Mouse (Mus musculus) forelimb bud, embryonic 11.5 days (tissue): ENCODE results near the gene Gsk3b.
"Not testable (repeated sequence)": the region's sequence is repeated elsewhere in the genome, so short reads cannot be mapped to it uniquely, and the experiment has no call there.

Experiments
- DNase-seq: peaks from one replicate; pipeline ENCODE4 v3.0.0-alpha.2; 2012; ENCODE audit warnings: low read depth, low spot score

Gene Gsk3b

DNA sequence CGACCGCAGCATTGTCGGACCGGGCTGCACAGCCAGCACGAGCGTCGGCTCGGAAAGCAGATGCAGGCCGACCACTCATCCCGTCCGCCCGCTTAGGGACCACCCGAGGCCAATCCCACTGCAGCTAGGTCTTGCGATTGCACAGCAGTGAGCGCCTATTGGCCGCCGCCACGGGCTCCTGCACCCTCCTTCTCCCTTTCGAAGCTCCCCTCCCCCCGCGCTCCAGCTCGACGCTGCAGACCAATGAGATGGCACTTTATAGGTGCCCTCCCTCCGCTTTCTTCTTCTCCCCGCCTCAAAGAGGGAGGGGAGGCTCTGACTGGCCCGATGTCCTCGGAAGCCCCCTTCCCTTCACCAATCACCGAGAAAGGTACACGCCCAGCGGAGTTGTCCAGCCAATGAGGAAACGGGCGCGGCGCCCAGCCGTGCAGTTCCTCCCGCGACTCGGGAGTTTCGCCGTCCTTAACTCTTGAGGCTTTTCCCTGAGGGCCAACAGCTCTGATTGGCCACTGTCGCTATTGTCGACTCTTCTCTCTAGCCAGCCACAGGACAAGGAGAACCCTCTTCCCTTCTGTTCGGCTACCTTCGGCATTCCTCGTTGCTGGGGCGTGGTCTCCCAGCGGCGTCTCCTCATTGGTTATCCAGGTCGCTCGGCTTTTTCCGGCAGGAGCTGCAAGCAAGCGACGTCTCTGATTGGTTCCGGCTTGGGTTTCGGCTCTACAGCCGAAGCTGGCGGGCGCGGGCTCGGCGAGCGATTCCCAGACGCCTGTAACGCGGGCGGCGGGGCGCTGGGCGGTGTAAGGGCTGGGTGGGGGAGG lies at the start of gene Gsk3b:
TSS of gene Gsk3b (plus strand) at position 373 of the 818 bp plus-strand sequence.
- DNase-seq, result peak; percentile 99

- no peak for DNase-seq
Measured at GRCm38 (mm10) chr16:38042160-38042559, 46.6 kb upstream of the Gsk3b start.

DNA sequence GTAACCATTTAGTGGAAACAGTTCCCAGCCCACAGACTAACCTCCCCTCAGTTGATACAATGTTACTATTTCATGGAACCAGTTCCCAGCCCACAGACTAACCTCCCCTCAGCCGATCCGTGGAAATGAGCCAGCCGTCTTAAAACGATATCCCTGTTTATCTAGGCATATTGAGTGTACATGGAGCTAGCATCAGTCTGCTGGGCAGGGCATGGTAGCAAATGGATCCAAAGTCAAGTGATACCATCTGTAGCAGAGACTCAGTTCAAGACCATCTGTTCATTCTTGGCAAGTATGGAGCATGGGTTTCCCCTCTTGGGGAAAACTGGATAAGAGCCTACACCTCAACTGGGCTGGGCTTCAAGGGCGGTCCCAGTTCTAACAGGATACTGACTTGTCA lies 44.2 kb upstream of the Gsk3b start:
- no peak for DNase-seq

GRCm38 (mm10) chr16:38047781-38048558 lies 40.8 kb upstream of the Gsk3b start:
- no peak for DNase-seq

- DNase-seq, result no peak
Measured at GRCm38 (mm10) chr16:38057898-38058297, 30.9 kb upstream of the Gsk3b start.

GRCm38 (mm10) chr16:38058836-38059235 lies 30.0 kb upstream of the Gsk3b start:
- no peak for DNase-seq

DNA sequence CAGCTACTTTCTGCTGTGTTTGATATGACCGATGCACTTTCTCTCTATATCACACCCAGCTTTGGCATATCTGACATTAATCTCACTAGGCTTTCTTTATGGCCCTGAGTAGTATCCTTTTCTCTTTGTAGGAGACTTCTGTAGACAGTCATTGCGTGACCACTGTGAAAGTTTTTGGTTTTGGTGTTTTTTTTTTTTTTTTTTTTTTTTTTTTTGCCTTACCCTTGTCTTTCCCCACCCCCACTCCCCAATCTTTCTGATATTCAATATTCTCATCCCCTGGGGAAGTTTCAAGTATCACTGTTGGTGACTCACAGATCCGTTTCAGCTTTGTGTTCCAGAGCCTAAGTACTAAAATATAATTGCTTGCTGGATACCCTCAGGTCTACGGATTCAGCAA lies 29.2 kb upstream of the Gsk3b start:
- DNase-seq, result no peak

- not testable (repeated sequence) for DNase-seq
Measured at GRCm38 (mm10) chr16:38073859-38074631, 14.8 kb upstream of the Gsk3b start.

GRCm38 (mm10) chr16:38080201-38080600 lies 8.6 kb upstream of the Gsk3b start:
- no peak for DNase-seq

DNA sequence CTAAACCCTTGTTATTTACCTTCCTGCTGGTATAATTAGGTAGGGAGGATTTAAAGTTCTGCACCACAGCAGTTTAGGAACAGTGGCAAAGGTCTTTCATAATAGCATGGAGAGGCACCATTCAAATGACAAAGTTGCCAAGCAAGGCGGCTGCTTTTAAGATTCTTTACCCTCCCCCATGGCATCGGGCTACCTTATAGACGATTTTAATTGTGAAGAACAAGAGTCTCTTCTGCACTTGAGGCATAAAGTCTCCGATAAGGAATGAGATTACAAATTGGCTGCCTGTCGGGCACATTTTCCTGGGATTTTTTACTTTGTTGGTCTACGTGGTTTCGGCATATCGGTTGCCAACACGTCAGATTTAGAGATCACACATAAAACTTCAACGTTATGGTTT lies 1.6 kb upstream of the Gsk3b start:
- DNase-seq, result no peak

DNA sequence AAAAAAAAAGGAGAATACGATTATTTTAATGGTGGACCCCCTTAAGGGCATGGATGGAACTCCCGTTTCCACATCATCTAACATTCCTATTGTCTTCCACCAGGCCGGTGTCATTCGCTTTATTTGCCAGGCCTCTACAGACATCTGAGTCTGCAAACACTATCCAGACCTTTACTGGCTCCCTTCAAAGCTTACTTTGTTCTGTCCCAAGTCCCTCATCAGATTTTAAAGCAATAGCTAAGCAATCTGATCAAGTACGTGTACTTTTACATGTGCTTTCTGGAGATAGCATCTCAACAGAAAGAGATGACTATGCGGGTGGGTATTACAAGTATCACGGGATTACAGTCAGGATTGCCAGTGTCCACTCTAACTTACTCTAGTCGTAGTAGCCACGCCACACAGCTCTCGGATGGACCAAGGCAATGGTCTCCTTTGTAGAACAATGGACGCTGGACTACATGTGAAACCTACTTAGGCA lies 1.1 kb upstream of the Gsk3b start:
- no peak for DNase-seq

DNA sequence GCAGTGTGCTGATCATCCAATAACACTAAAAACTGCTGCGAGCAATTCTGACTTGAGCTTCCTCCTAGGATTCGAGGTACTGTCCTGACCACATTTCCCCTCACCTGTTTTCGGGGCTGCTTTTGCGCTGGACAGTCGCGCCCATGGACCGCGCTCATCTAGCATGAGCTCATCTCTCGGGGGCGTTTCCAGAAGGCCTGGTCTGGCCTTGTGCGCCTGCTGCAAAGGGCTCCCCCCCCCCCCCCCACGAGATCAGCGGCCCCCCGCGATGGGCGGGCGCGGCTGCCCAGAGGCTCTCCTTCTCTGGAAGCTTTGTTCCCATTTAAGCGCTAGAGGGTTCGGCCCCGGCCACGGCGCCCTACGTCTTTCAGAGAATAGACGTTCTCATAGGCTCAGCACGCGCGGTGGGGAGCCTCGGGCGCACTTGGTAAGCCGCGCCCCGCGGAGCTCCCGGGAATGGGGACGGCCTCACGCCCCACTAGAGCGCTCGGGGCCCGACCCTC lies 624 bp upstream of the Gsk3b start:
- DNase-seq, result no peak

DNA sequence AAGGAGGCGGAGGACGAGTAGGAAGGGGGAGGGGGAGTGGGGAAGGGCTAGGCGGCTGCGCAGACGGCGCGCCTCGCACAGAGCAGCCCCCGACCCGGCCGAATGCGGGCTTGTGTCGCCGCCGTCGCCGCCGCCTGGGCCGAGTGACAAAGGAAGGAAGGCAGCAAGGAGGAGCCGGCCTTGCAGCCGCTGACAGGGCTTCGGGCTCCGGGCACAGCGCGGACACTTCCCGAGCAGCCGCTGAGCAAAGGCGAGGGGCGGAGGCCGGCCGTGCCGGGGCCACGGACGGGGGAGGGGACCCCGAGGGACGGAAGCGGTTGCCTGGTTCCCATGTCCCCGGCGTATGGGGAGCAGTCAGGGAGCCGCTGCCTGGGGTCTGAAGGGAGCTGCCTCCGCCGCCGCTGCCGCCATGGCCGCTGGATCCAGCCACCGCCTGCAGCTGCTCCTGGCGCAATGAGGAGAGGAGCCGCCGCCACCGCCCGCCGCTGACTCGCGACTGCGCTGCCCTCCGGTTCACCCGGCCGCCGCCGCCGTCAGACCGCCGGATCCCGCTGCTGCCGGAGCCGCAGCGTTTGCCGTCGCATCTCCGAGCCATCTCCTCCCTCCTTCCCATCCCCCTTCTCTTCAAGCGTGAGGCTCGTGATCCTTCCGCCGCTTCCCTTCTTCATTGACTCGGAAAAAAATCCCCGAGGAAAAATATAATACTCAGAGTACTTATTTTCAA lies 808 bp downstream of the Gsk3b start:
- peak; percentile 40 for DNase-seq

DNA sequence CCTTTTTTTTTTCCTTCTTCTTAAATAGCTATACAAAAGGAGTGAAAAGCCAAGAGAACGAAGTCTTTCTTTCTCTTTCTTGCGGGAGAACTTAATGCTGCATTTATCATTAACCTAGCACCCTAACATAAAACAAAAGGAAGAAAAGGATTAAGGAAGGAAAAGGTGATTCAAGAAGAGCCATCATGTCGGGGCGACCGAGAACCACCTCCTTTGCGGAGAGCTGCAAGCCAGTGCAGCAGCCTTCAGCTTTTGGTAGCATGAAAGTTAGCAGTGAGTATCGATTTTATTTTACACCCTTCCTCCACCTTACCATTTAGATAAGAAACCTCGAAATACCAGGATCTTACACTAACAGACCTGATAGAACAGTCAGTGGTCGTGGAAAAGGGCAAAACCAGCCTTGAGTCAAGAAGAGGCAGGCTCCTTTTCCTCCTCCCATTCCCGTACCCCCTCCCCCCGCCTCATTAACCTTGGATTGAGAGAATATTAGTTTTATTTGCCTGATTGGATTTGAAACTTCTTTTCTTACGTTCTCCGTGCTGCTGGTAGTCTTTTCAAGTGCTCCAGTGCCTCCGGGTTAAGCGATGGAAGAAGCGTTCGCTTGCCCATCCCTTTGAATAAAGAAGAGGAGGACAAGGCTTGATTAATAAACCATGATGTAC lies 1.7 kb downstream of the Gsk3b start:
- DNase-seq, result no peak

GRCm38 (mm10) chr16:38091041-38091440 lies 2.2 kb downstream of the Gsk3b start:
- no peak for DNase-seq

GRCm38 (mm10) chr16:38091706-38092105 lies 2.9 kb downstream of the Gsk3b start:
- no peak for DNase-seq

DNA sequence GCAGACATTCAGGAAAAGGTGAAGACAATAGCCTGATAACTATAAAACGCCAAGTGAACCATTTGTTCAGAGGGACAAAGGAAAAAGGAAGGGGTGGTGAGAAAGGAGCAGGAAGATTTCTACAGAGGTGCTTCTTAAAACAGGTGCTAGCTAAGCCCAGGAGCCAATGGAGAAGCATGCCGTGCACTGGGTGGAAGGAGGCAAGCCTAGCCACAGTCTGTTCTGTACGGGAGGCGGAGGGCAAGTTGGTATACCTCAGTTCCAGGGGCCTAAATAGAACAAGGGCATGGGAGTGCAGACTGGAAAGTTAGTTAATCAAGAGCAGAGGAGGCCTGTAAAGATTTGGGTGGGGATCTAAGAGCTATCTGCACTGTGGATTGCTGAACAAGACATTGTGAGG lies 3.8 kb downstream of the Gsk3b start:
- no peak for DNase-seq

GRCm38 (mm10) chr16:38095181-38095851 lies 6.5 kb downstream of the Gsk3b start:
- DNase-seq, result no peak

- no peak for DNase-seq
Measured at GRCm38 (mm10) chr16:38097521-38097920, 8.7 kb downstream of the Gsk3b start.

- no peak for DNase-seq
Measured at GRCm38 (mm10) chr16:38099325-38099724, 10.5 kb downstream of the Gsk3b start.
